Mouse (Mus musculus): Measurements from ENCODE around the gene Alyref. TPM values are rescaled to one million over a fixed set of nuclear protein-coding genes. Genes with fewer than 3 reads are reported as not detected.

Alyref gene
- total and polyA plus RNA-seq, 3 experiments: 600 to 1,072 TPM; not detected in 1

- TF ChIP-seq CHD2 (IDR thresholded peaks at IDR 0.05; ENCODE audit: low read length) (no peak), POLR2AphosphoS5 (IDR thresholded peaks at IDR 0.05; ENCODE audit: borderline replicate concordance, low read depth, low read length) (no peak), MYC (IDR thresholded peaks at IDR 0.05; ENCODE audit: low read depth, low read length) (no peak), MYB (IDR thresholded peaks at IDR 0.05; ENCODE audit: low read depth, low read length) (no peak), GABPA (IDR thresholded peaks at IDR 0.05; ENCODE audit: low read depth, low read length) (peak; percentile 96), MAX (IDR thresholded peaks at IDR 0.05; ENCODE audit: low read length) (no peak), KAT2A (conservative IDR thresholded peaks at IDR 0.05; ENCODE audit: low read depth, low read length) (no peak), UBTF (IDR thresholded peaks at IDR 0.05; ENCODE audit: borderline replicate concordance, insufficient read depth, low read depth, low read length) (no peak), NELFE (IDR thresholded peaks at IDR 0.05; ENCODE audit: low read depth, low read length) (no peak), ZMIZ1 (IDR thresholded peaks at IDR 0.05; ENCODE audit: low read depth, low read length) (no peak)
Observed at GRCm38 (mm10) chr11:120629911-120630310, 31.7 kb upstream of the Alyref start (continued).

GRCm38 (mm10) chr11:120629341-120629730 lies 31.2 kb upstream of the Alyref start:
- Histone ChIP-seq H3K27me3 (ENCODE audit: control insufficient read depth in 1 of 2, insufficient read depth in 2 of 2, low read length in 2 of 2) (no peaks in the 10 kb centered on the region), H3K27ac (ENCODE audit: control insufficient read depth, low read depth, low read length) (no peak overlapping the region), H3K9me3 (replicated peaks; ENCODE audit: insufficient read depth, low read length) (no peaks in the 10 kb centered on the region), H3K4me1 (ENCODE audit: control insufficient read depth in 1 of 2, insufficient read depth in 2 of 2, low read length in 2 of 2) (peaks cover 19 to 41% of the 10 kb centered on the region in 2 experiments), H3K9ac (ENCODE audit: control insufficient read depth, low read depth, low read length, poor library complexity, severe bottlenecking) (no peak overlapping the region), H3K4me3 (ENCODE audit: control insufficient read depth in 1 of 2, insufficient read depth in 1 of 2, low read depth in 2 of 2, low read length in 2 of 2) (no peak overlapping the region), H3K79me2 (ENCODE audit: control insufficient read depth, insufficient read depth, low read length, poor library complexity) (peaks cover 64% of the 10 kb centered on the region), H3K36me3 (ENCODE audit: control insufficient read depth in 1 of 2, insufficient read depth in 2 of 2, low read length in 2 of 2) (peaks cover 3 to 31% of the 10 kb centered on the region in 2 experiments; a peak in 3 of 4 replicates)
- DNase-seq (ENCODE audit: low read depth, low spot score): peak; percentile 18
- no peak for TF ChIP-seq POLR2AphosphoS5 (IDR thresholded peaks at IDR 0.05; ENCODE audit: borderline replicate concordance, low read depth, low read length)
- no peak for TF ChIP-seq TBP (IDR thresholded peaks at IDR 0.05; ENCODE audit: low read depth, low read length)
- TF ChIP-seq KAT2A (conservative IDR thresholded peaks at IDR 0.05; ENCODE audit: low read depth, low read length): no peak
- no peak for TF ChIP-seq MAFK (IDR thresholded peaks at IDR 0.05; ENCODE audit: borderline replicate concordance, low read depth, low read length)
- no peak for TF ChIP-seq GABPA (IDR thresholded peaks at IDR 0.05; ENCODE audit: low read depth, low read length)
- TF ChIP-seq CHD2 (IDR thresholded peaks at IDR 0.05; ENCODE audit: low read length): no peak
- TF ChIP-seq E2F4 (IDR thresholded peaks at IDR 0.05; ENCODE audit: borderline replicate concordance, low read depth, low read length): no peak
- TF ChIP-seq BHLHE40 (IDR thresholded peaks at IDR 0.05; ENCODE audit: borderline replicate concordance, low read depth, low read length): no peak
- no peak for TF ChIP-seq SIN3A (IDR thresholded peaks at IDR 0.05; ENCODE audit: low read length)
- no peak for TF ChIP-seq TAL1 (IDR thresholded peaks at IDR 0.05; ENCODE audit: low read length)
- no peak for TF ChIP-seq GATA1 (IDR thresholded peaks at IDR 0.05; ENCODE audit: low read depth, low read length)
- TF ChIP-seq MAX (IDR thresholded peaks at IDR 0.05; ENCODE audit: low read length): no peak
- no peak for TF ChIP-seq USF2 (IDR thresholded peaks at IDR 0.05; ENCODE audit: borderline replicate concordance in 1 of 2, insufficient read depth in 1 of 2, low read depth in 1 of 2, low read length in 2 of 2)
- TF ChIP-seq ELF1 (IDR thresholded peaks at IDR 0.05; ENCODE audit: low read depth, low read length): no peak
- TF ChIP-seq MXI1 (IDR thresholded peaks at IDR 0.05; ENCODE audit: low read depth, low read length): no peak

Data from MEL (cell line).